Mouse (Mus musculus) fibroblast of lung, adult 2 months (primary cell): ENCODE measurements around the gene Gfra1.

Experiments
- DNase-seq: peaks from one replicate; pipeline ENCODE4 v3.0.0-alpha.2; 2011; ENCODE audit warnings: low read depth

Gene Gfra1

DNA sequence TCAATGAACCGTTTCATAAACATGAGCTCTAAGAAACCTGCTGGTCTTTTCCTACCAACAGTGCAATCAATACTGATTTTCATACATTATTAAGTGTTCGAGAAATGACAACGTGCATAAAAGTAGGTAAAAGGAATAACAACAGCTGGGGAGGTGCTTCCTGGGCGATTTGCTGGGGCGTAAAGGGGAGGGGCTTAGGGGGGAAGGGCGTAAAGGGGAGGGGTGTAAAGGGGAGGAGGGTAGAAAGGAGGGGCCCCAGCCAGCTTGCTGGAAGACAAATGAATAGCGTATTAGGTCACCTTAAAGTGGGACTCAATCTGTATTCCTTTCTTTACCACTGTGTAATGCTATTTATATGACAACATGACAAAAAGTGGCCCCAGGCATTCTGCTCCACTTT lies 13.9 kb downstream of the Gfra1 start:
- DNase-seq: no peak

DNA sequence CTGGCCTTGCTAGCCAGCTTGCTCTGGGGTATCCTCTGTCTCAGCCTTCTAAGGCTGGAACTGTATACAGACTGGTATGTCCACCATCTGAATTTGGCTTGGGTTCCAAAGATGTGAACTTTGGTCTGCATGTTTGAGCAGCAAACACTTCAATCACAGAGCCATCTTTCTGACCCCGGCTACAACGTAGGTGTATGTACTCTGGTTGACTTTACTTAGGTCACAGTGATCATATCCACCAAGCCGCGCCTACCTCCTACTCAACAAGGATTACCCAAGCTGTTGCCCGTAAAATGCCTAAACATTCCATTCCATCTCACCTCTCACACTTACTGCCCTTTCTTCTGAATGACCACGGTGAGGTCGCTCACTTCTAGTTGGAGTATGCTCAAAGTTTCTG lies 14.5 kb downstream of the Gfra1 start:
- no peak for DNase-seq

- DNase-seq: peak; percentile 36
Observed at GRCm38 (mm10) chr19:58438762-58439161, 16.9 kb downstream of the Gfra1 start.

GRCm38 (mm10) chr19:58437441-58438071 lies 18.2 kb downstream of the Gfra1 start:
- no peak for DNase-seq

- no peak for DNase-seq
Observed at GRCm38 (mm10) chr19:58436874-58437273, 18.8 kb downstream of the Gfra1 start.

GRCm38 (mm10) chr19:58435877-58436276 lies 19.8 kb downstream of the Gfra1 start:
- DNase-seq: no peak

GRCm38 (mm10) chr19:58432840-58433239 lies 22.9 kb downstream of the Gfra1 start:
- no peak for DNase-seq

GRCm38 (mm10) chr19:58428546-58428945 lies 27.2 kb downstream of the Gfra1 start:
- no peak for DNase-seq

- DNase-seq: no peak
Observed at GRCm38 (mm10) chr19:58427348-58427747, 28.4 kb downstream of the Gfra1 start.

- no peak for DNase-seq
Observed at GRCm38 (mm10) chr19:58424928-58425327, 30.8 kb downstream of the Gfra1 start.

DNA sequence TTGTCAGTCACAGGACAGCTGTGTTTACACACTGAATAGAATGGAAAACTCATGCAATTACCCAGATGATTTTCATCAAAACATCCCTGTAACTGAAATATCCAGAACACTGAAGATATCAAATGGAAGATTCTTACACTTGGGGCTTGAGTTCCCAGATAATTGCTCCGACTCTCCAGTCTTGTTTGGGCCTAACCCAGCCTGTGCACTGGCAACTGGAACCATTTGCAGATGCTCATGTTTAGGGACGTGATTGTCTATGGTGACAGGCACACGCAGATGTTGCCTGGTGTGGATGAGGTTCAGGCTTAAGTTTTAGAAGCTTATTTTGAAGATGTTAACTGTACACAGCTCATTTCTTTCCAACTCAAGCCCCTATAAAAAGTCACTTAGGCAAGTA lies 31.5 kb downstream of the Gfra1 start:
- no peak for DNase-seq

DNA sequence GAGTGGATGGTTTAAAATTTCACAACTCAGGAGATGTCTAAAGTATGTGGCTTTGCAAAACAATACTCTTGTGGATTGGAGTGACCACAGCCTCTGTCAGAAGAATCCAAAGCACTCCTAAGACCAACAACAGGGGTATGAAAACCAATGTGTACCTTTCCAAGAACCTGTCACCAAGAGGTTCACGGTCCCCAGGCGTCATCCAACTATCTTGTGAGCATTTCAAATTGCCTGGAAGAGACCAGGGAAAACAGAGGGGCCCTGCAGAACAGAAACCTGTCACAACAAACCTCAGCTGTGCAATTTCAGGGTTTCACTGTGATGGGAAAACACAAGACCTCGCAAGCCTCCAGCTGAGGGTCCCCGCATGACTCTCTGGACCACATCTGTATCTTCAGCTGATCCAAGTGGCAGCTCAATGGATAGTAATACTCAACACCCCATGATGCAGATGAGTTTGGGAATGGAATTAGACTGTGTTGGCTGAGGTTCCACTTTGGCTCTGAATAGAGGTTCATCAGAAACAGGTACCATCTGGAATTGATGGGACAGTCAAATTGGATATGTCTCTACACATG lies 32.7 kb downstream of the Gfra1 start:
- peak; percentile 73 for DNase-seq

- no peak for DNase-seq
Observed at GRCm38 (mm10) chr19:58419685-58420084, 36.0 kb downstream of the Gfra1 start.

DNA sequence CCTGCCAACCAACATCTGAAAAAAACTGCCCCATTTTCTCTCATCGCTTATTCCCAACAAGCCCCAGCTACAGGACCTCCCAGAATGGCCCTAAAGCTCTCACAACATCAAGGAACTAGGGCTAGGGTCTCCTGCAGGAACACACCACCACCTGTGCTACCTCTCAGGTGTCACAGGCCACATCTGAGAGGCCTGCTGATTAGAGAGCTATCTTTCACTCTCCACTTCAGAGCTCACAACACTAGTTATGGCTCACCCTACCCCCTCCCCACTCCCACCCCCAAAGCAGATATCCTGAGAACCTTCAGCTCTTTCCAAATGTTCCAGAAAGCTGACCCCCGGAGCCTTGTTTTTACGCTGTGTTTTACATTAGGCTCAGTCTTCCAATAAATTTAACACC lies 36.4 kb downstream of the Gfra1 start:
- DNase-seq: no peak

- no peak for DNase-seq
Observed at GRCm38 (mm10) chr19:58415173-58415572, 40.5 kb downstream of the Gfra1 start.

DNA sequence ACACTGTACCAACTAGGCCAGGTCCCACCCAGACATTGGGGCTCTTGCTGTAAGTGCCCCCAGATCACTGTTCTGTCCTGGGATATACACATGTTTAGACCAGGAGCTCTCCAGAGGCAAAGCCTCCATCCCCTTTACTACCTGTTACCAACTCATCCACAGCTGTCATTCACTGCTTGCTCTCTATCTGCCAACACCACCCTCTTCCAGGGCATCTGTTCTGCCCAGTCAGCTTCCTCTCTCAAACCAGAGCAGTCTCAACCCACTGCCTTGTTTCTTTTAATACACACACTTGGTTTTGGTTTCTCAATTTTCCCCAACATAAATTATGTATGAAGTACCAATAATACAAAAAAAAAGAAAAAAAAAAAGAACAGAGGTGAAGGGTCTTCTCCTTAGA lies 41.0 kb downstream of the Gfra1 start:
- no peak for DNase-seq

- DNase-seq: no peak
Observed at GRCm38 (mm10) chr19:58413290-58413689, 42.4 kb downstream of the Gfra1 start.

DNA sequence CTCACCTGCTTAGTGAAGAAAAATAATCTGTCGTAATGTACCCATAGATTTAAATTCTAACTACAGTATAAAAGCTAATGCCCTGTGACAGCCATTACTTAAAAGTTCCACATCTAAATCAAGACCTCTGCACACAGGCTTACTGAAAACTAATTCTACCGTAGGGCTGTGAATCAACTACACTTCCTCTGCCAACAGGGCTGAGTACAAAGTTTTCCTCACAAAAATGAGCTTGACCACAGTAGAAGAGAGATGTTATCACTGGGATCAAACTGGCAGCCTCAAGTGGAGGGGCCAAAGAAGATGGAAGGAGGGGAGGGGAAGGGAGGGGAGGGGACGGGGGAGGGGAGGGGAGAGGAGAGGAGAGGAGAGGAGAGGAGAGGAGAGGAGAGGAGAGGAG lies 42.9 kb downstream of the Gfra1 start:
- peak; percentile 40 for DNase-seq

GRCm38 (mm10) chr19:58406726-58407125 lies 49.0 kb downstream of the Gfra1 start:
- no peak for DNase-seq

DNA sequence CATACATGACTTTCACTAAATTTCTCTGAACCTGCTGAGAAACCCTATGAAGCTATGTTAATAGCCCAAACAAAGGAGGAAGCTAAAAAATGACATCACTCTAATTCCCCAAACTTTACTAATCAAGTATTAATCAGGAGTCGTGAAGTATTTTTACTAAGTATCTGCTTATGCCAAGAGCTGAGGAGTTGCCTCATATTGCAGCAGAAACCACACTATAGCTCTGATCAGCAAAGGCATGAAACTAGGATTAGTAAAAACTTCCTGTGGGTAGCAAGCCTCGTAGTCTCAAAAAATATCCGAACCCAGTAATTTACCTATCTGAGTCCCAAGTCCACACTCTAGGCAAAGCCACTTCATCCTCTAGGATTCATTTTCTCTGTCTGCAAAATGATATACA lies 55.5 kb downstream of the Gfra1 start:
- no peak for DNase-seq

- DNase-seq: no peak
Observed at GRCm38 (mm10) chr19:58399166-58399565, 56.5 kb downstream of the Gfra1 start.

DNA sequence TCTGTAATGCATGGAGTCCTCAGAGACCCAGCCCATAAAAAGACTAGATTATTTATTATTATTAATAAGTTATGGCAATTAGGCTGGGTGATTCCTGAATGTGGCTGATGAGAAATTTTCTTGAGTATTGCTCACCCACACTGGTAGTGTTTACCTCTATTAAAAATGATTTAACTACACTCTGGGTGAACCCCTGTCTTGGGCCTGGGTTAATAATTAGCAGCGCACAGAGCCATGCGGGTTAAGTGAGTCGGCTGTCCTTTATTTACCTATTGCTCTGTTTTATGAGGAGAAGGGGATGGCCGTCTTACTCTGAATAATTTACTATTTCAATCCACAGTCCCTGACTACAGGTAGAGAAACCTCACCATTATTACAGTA lies 59.1 kb downstream of the Gfra1 start:
- no peak for DNase-seq

DNA sequence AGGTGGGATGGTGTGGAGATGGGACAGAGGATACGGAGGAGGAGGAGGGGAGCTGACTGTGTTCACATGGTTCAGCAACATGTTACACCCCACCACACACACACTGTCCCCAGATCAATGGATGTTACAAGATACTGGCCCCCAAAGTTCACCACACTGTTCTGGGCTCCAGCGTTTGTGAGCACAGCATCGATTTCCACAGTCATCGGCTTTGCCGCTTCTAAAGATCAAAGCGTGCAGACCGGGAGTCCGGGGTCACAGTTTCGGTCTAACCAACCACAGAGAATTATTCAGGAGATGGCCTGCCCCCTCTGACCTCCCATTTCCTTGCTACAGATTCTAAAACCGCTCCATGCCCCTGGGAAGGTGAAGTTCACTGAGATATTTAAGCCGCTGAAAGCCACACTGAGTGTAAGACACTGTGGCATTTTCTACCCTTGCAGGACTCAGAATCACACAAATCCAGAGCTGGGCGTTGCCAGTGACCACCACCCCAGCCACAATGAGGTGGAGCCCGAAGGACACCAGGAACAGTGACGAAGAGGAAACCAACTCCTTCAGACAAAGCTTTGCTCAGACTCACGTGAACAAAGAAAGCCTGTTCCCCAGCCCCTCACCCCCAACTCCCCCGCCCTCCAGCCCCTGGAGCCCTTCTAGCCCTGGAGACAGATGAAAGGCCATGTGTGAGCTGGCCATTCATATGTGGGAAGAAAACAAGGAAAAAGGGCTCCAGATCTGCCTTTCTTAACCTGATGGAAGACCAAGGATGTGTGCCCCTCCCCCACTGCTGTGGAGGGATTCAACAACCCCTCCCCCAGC lies 59.7 kb downstream of the Gfra1 start:
- no peak for DNase-seq
